Mouse (Mus musculus) MEL-GATA-1-ER (cell line): Measurements from ENCODE around the gene Fbn1.

ENCODE experiments used
- DNase-seq: peaks from one replicate; pipeline ENCODE4 v3.0.0-alpha.2; 2012; ENCODE audit warnings: low read depth; ENCODE audit errors: extremely low read depth

Fbn1 gene

GRCm38 (mm10) chr2:125340381-125340780 lies 167.4 kb downstream of the Fbn1 start:
- DNase-seq, result no peak

- DNase-seq, result no peak
Observed at GRCm38 (mm10) chr2:125337239-125337638, 170.6 kb downstream of the Fbn1 start.

DNA sequence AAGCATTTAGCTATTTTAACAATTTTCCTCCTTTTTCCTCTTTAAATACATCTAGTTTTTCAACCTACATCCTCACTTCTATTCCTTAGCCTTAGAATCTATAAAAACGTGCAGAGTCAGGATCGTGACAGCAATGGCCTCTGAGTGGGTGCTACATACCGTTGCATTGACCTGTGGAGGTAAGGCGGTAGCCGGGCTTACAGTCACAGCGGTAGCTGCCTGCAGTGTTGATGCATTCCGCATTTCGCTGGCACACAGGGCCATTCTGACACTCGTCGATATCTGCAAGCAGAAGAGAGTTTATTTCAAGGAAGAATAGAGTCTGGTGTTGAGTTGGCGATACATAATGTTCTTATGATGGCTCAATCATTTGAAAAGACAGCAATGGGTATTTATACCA lies 172.6 kb downstream of the Fbn1 start:
- DNase-seq, result no peak

DNA sequence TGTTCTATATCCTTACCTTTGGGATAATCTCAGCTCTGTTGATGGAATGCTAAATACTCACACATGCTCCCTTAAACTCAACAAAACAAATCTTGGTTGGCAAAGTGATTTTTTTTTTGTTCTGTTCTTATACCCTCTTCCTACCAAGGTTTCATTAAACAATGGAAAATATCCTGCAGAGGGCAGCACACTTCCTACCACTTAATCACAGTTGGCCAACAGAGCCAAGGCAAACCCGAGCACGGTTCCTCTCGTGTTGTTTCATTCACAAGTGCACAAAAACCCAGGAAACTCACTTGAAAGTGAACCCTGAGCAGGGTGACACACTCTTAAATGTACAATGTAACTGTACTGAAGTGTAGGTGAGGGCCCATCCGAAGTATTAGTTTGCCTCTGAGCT lies 173.6 kb downstream of the Fbn1 start:
- DNase-seq, result peak; percentile 3

GRCm38 (mm10) chr2:125331581-125331980 lies 176.2 kb downstream of the Fbn1 start:
- DNase-seq, result no peak

GRCm38 (mm10) chr2:125330506-125330905 lies 177.3 kb downstream of the Fbn1 start:
- DNase-seq, result no peak

DNA sequence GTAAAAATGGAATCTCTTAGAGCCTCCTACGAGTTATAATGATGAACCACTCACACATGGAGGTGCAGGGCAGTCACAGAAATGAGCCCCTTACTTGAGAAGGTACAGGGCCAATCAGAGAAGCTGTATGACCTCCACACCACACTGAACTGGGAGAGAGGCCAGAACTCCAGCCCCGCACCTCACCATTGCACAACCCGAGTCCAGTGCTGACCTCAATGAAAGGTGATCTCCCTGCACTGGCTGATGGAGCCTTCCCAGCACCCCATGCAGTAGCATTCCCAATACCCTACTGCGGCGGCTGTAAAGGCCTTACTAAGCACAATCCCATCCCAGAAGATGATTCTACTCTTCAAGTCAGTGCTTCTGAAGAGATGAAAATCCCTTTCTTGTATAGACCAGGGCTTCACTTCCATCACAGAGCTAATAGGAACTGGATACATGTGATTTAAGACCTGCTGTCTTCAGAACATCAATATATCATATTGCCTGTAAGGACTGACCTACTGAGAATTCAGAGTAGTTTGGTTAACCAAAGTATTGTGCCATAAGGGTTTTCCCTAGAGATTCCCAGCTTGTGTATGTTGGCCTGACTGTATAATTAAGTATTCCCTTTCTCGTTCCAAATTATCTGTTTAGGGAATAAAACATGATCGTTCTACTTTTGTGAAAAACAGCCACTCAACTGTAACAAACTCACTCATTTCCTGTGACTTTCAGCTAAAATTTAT lies 182.5 kb downstream of the Fbn1 start:
- no peak for DNase-seq

- DNase-seq, result no peak
Observed at GRCm38 (mm10) chr2:125324455-125324854, 183.3 kb downstream of the Fbn1 start.

DNA sequence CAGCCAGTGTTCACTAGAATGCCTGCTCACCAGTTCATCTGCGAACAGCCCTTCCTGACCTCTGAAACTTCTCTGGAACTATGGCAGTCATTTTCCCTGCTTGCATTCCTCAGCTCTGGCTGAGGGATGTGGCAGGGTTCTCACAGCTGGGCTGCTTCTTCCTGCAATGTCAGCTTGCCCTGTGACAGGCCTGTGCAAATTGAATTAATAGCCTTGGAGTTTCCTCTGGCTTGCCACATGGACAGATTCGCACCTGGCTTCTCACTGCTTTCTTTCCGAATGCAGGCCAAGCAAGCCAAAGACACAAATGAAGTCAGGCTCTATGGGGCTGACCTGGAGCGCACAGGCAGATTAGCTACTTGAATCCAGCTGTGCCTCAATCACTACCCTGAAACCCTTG lies 184.4 kb downstream of the Fbn1 start:
- DNase-seq, result no peak

DNA sequence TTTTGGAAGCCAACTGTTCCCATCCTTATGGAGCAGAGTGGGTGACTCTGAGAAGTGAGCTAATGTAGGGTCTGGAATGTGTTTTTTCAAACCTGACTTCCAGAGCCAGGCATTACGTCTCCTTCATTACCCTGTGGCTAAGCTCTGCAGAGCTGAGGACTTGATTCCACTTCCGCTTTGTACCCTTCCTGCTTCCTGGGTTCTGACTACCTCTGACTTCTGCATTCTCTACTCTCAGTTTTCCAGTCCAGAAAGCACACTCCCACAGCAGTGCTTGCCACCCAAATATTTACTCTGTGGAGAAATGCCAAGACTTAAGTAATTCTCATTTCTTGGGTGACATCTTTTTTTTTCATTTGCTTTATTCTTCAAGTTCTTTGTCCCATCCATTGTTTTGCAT lies 185.2 kb downstream of the Fbn1 start:
- no peak for DNase-seq

DNA sequence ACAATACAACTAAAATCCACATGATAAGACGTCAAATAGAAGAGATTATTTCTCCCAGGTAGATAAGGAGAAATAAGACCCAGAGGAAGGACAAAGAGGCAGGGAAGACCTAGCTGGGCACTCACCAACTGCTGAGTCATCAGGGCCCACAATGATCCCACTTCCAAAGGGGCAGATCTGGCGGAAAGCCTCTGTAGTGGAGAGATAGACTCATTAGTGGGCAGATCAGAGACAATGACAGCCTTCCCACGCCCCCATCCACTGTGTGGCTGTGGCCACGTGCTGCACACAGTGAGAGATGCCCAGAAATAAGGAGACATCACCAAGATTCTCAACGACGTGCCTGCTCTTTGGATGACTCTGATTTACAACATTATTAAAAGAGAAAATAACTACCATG lies 186.7 kb downstream of the Fbn1 start:
- no peak for DNase-seq

- no peak for DNase-seq
Observed at GRCm38 (mm10) chr2:125319651-125320050, 188.1 kb downstream of the Fbn1 start.

DNA sequence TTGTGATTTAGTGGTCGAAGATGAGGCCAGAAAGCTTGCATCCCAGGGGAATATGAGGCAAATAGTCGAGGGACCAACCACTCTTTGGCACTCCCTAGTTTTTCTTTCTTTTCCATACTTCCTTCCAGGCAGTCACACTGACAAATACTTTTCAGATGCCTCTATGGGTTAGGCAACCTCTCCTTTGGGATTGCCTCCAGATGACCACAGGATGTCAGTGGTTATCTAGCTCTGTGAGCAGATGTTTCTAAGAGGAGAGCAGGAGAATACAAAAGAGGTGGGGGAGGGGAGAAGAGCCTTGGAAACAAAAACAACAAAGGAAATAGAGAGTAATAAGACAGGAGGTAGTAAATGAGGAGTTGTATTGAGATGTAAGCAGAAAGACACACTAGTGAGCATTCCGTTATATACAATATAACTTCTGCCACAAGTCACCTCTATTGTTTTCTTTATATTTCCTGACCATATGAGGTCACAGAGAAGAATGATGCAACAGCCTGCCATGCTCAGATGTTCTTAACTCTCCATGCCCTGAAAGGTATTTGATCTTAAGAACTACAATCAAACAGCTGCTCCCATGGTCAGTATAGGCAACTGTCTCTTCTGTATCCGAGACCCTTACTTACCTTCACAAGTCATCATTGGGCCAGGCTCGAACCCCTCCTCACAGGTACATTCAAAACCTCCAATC lies 189.3 kb downstream of the Fbn1 start:
- no peak for DNase-seq

DNA sequence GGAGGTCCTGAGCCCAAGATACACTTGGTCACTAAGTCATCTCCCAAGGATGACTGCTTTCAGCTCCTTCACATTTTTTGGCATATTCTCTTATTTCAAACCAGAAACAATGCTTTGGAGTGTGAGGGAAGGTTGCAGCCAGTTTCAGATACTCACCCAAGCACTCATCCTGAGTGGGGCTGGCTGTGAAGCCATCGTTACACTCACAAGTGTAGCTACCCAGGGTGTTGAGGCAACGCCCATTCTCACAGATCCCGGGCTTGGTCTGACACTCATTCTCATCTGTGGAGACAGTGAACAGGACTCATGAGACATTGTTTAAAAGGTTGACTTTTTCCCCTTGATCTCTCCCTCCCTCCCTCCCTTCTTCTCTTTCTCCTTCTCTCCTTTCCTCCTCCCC lies 192.6 kb downstream of the Fbn1 start:
- DNase-seq, result no peak

DNA sequence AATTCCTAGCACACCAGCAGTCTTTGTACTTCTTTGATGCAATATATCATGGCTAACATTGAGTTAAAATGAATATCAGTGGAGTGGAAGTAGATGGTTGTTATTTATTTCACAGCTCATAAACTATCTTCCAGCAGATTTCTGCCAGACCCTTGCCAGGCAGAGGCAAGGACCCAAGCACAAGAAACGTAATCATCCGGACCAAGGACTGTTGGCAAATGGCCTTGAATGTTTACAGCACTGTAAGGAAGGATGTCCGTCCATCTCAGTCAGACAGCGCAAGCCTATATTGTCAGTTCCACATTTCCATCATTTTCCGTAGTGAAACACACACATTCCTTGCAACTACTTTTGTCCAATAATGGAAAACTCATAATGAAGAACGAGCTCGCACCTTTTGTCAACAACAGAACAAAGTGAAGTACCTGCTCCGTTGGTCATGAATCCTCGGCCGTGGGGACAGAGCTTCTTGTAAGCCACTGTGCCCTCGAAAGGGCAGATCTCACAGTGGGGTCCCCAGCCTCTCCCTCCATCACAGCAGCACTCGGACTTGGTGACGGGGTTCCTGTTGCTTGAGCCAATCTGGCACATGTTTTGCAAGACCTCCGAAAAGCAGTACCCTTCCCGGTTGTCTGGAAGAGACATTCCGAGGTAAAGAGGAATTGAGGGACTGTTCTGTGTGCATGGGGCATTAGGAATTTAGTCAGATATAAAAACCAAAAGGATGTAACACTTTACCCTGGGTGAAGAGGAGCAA lies 193.4 kb downstream of the Fbn1 start:
- no peak for DNase-seq

GRCm38 (mm10) chr2:125309710-125310109 lies 198.1 kb downstream of the Fbn1 start:
- DNase-seq, result no peak

GRCm38 (mm10) chr2:125305671-125306070 lies 202.1 kb downstream of the Fbn1 start:
- DNase-seq, result no peak

GRCm38 (mm10) chr2:125304746-125305145 lies 203.0 kb downstream of the Fbn1 start:
- DNase-seq, result no peak

DNA sequence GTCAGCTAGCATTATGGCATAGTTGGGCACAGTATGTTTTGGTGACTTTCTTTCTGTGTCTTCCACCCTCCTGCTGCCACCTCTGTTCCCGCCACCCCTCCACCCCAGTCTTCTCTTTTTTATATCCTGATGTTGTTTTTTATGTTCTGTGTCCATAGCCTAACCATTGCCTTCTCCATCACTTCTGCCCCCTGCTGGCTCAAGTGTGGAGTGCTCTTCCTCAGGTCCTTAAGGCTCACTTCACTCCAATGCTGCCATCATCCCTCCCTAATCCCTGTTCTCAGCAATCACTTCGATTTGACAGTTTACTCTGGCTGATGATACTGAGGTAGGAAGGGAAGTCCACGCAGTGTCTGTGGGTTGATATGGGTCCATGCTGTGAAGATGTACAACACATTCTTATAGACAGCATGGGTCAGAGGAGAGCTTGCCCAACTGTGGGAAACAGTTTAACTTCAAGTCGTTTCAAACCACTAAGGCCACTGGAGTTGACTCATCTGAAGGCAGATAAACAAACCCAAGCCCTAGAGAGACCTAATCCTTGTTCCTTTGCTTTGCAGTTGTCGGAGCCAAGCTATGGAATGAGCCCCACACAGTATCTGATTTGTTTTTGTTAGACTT lies 203.9 kb downstream of the Fbn1 start:
- no peak for DNase-seq

GRCm38 (mm10) chr2:125302625-125302924 lies 205.2 kb downstream of the Fbn1 start:
- DNase-seq, result no peak

GRCm38 (mm10) chr2:125301877-125302624 lies 205.7 kb downstream of the Fbn1 start:
- DNase-seq, result no peak
